Mouse (Mus musculus): ENCODE measurements around the gene Chkb.

The Chkb gene

GRCm38 (mm10) chr15:89399716-89400115 is 30.0 kb downstream of the Chkb start:
- in situ Hi-C loops (cut with MboI, MseI): no loop called here

DNA sequence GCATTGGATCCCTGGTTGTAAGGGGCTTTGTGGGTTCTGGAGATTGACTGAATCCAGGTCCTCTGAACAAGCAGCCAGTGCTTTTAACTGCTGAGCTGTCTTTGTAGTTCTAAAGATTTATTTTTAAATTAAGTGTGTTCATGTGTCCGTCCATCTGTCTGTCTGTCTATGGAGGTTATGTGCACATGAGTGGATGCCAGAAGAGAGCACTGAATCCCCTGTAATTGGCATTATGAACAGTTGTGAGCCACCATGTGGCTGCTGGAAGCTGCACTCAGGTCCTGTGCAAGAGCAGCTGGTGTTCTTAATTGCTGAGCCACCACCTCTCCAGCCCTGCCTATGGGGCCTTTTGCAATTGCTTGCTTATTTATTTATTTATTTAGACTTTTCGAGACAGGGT is 31.6 kb downstream of the Chkb start:
- in situ Hi-C loops (cut with MboI, MseI): no loop called here

DNA sequence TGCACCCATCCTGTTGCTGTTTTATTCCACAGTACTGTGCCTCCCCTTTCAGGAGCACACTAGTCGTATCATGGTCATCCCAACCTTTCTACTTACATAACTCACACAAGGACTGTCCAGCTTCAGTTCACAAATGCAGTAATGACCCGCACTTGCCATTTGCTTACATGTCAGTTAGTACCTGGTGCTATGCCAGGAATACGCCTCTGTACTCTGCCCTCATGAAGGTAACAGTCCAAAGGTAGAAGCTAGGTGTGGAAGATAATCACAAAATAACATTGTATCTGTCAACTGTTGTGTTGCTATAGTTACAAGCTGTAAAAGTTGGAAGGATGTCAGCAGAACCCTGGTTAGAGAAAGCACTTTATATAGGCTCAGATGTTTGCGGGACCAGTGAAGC is 32.8 kb downstream of the Chkb start:
- in situ Hi-C loops (cut with MboI, MseI): no loop called here

DNA sequence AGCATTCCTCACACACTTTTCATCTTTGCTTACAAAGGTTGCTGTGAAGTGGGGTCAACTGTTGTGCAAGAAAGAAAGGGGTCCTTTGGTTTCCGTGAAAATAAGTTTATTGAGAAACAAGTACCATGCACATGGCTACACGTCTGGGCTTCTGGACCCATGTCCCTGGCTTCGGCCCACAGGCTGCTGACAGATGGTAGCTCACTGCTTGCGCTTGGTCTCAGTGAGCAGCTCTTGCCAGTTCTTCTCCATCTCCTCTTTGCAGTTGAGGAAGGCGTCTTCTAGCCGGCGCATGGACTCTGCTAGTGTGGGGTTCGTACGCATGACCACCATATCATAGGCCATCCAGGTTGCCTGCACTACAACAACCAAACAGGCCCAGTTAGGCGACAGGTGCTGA is 39.6 kb downstream of the Chkb start:
- in situ Hi-C loops (cut with MboI, MseI): no loop called here

DNA sequence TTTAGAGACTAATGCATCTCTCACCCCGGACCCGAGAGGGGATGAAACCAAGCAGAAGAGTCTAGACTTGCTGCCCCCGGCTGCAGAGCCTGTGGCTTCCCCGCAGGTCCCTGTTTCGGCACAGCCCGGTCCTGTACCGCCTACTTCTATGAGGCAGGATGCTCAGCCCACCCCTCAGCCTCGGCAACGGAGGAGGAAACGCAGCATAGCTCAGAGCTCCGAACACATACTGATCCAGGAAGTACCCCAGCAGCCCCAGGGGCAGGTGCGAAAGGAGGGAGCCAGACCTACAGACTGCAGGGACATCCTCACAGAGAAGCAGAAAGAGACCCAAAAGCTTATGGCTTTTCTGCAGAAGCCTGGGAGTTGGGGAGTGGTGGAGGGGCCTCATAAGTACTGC is 42.6 kb downstream of the Chkb start:
- in situ Hi-C loops (cut with MboI, MseI): no loop called here

- in situ Hi-C loops (cut with MboI, MseI): no loop called here
Measured at GRCm38 (mm10) chr15:89384617-89385016, 45.1 kb downstream of the Chkb start, which contains the start of gene Klhdc7b. Gene Klhdc7b (plus strand): TSS chr15:89384917.

GRCm38 (mm10) chr15:89379429-89379828 is 50.3 kb downstream of the Chkb start:
- in situ Hi-C loops (cut with MboI, MseI): no loop called here

DNA sequence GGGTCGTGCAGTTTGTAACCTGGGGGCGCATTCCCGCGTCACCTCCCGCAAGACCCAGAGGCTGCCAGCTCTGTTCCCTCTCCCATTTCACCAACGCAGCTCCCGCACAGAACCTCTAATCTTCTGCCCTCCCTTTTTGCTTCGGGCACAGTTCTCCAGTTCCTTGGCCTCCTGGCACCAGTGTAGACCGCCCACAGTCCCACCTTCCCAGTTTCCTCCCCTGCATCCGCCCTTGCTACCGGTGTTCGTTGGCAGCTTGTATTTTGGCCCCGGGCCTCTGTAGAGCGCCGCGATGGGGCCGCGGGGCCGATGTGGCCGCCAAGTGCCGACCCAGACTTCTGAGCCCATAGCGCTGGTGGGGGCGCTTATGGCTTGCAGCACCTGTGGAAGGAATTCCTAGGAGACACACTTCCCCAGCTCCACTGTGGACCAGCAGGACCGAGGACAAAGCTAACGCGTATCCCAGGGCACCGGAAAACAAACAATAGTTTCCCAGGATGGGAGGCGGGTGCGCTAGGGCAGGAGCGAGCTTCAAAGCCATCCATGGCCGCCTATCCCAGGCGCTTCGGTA is 50.8 kb downstream of the Chkb start, which contains the start of gene Odf3b:
Odf3b (minus strand) TSS at position 452 of the 571 bp plus-strand sequence.
- in situ Hi-C loops (cut with MboI, MseI): no loop called here

DNA sequence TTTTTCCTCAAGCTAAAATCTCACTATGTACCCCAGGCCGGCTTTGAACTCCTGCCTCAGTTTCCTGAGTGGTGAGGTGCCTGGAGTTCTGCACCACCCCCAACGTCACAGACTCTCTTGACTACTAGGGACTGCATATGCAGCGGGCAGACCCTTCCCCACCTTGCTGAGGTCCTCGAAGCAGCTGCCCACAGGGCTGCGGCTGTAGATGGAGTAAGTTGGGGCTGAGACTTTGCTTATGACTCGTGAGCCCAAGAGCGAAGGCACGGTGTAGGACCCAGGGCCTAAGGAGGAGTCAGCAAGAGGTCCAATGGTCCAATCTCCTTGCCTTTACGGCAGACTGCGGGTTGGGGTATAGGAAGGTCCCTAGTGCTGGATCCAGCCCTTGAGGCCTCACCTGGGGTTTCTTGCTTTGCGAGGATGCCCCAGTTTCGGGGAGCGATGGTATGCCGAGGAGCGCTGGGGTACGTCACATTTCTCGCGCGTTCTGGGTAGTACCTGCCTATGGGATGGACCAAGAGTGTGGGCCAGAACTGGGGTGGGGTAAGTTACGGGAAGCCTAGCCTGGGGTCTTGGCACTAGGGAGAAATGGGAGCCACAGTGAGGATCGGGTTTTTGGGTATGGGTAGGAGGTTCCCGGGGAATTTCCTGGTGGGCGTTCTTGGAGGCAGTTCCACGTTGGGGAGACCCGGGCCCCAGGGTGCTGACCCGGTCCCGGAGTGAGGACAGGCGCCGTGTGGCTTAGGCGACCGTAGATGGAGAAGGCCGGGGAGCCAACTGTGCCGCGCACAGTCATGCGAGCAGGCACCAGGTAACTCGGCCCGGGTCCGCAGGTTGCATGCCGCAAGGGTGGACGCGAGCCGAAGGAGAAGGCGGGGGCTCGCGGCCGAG is 51.5 kb downstream of the Chkb start:
- in situ Hi-C loops (cut with MboI, MseI): no loop called here

- in situ Hi-C loops (cut with MboI, MseI): no loop called here
Measured at GRCm38 (mm10) chr15:89377362-89377761, 52.3 kb downstream of the Chkb start.

DNA sequence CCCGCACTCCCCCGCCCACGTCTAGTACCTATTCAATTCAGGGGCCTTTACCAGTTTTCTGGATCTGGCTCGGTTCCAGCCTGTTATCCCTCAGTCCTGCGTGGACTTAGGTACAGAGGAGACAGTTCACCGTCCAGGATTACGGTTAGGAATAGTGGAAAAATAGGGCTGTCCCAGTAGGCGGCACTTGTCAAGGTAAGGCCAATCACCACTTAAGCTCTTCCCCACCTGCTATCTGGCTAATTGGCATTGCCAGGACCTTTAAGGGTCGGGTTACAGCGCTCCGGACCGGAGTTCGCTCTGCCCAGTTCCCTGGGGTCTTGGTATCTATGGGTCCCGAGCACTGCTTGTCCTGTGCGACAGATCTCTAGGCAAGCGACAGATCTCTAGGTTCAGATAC is 52.8 kb downstream of the Chkb start, which contains the start of gene Tymp:
Tymp (minus strand) TSS at position 83 of the 400 bp plus-strand sequence.
- in situ Hi-C loops (cut with MboI, MseI): no loop called here

All from regulatory T cell (primary cell).